Mouse (Mus musculus) right cerebral cortex, postnatal 25 days (tissue): ENCODE measurements around the gene Cd19.

Experiments used
- DNase-seq: peaks from one replicate; pipeline ENCODE4 v3.0.0; 2022

Gene Cd19

DNA sequence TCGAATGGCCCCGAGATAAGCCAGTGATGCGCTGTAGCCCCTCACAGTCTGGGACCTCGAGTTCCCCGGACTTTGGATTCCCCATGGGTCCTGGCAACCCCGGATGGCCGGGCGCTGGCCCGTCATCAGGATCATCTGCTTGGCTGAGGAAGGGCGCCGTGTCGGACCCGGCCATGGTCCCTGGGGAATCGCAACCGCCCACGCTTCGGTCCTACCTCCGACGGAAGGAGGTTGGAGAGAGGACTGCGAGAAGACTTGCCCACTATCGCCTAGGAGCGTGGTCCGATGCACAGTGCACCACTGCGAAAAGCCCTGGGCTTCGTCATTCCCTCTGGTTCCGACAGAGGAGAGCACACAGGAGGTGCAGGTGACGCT is 37.8 kb downstream of the Cd19 start:
- DNase-seq, result no peak

- DNase-seq, result no peak
These were observed 39.7 kb downstream of the Cd19 start for GRCm38 (mm10) chr7:126375012-126375411.

GRCm38 (mm10) chr7:126374526-126374925 is 40.2 kb downstream of the Cd19 start:
- DNase-seq, result no peak

GRCm38 (mm10) chr7:126373007-126373406 is 41.7 kb downstream of the Cd19 start:
- DNase-seq, result no peak

DNA sequence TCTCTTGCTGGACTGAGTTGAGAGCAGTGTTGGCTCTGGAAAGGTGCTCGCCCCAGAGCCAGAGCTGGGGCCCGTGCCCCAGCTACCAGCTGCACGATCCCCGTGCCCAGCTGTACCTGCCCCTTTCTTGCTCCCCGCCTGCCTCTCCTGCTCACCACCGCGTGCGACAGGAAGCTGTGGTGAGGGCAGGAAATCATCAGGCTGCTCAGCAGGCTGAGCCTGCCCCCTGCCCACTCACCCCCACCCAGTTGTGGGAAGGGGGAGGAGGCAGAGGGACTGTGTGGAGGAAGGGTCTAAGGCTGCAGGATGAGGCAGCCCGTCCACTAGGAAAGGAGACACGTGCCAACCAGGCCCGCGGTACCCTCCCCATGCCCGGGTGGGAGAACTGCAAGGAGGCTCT is 45.3 kb downstream of the Cd19 start, which contains the start of gene Lat:
Gene Lat (minus strand): TSS at position 178 of the 400 bp plus-strand sequence.
- no peak for DNase-seq

GRCm38 (mm10) chr7:126368367-126368766 is 46.3 kb downstream of the Cd19 start:
- no peak for DNase-seq

GRCm38 (mm10) chr7:126367636-126368035 is 47.1 kb downstream of the Cd19 start:
- DNase-seq, result no peak

GRCm38 (mm10) chr7:126363038-126363437 is 51.7 kb downstream of the Cd19 start:
- no peak for DNase-seq

GRCm38 (mm10) chr7:126359049-126359448 is 55.6 kb downstream of the Cd19 start:
- no peak for DNase-seq
